Mouse (Mus musculus) forebrain, embryonic 13.5 days (tissue): Measurements from ENCODE around the gene Tenm4. TPM values are rescaled to one million over a fixed set of nuclear protein-coding genes. Genes with fewer than 3 reads are reported as not detected.

Experiments used
- ATAC-seq: fragments of 200-750 bp; cut with Nextera tagmentation; 2 replicates; pipeline ENCODE4 v1.8.0; 2017
- H3K27ac ChIP-seq: fragments of 300-500 bp; sonication (generic); 2 replicates; pipeline ENCODE4 v1.5.1; 2015; ENCODE audit warnings: inconsistent platforms, mild to moderate bottlenecking, moderate library complexity
- H3K27me3 ChIP-seq: fragments of 300-500 bp; sonication (generic); 2 replicates; pipeline ENCODE4 v1.6.1; 2015; ENCODE audit warnings: mild to moderate bottlenecking, inconsistent platforms
- H3K36me3 ChIP-seq: fragments of 300-500 bp; sonication (generic); 2 replicates; pipeline ENCODE4 v1.6.1; 2015; ENCODE audit warnings: mild to moderate bottlenecking, inconsistent platforms; ENCODE audit not compliant: poor library complexity, severe bottlenecking
- H3K4me1 ChIP-seq: fragments of 300-500 bp; sonication (generic); 2 replicates; pipeline ENCODE4 v1.6.1; 2015; ENCODE audit warnings: inconsistent platforms
- H3K4me2 ChIP-seq: fragments of 300-500 bp; sonication (generic); 2 replicates; pipeline ENCODE4 v1.6.1; 2015; ENCODE audit warnings: inconsistent platforms, mild to moderate bottlenecking, moderate library complexity
- H3K4me3 ChIP-seq: fragments of 300-500 bp; sonication (generic); 2 replicates; pipeline ENCODE4 v1.5.1; 2015; ENCODE audit warnings: mild to moderate bottlenecking, inconsistent platforms
- H3K9ac ChIP-seq: fragments of 300-500 bp; sonication (generic); 2 replicates; pipeline ENCODE4 v1.6.1; 2015; ENCODE audit warnings: mild to moderate bottlenecking, inconsistent platforms
- H3K9me3 ChIP-seq: fragments of 300-500 bp; sonication (generic); replicated peaks from 2 replicates; pipeline ENCODE4 v1.6.1; 2016; ENCODE audit warnings: inconsistent platforms
- WGBS: fragments of 180-500 bp; shearing (Covaris S2); methylation state at CpG from one replicate; pipeline ENCODE4 v1.1.7; 2015; 5-methylcytosine and 5-hydroxymethylcytosine counted together
- polyA plus RNA-seq: library from polyadenylated mRNA; unstranded; fragments of >200 nt; fragmentation: Nextera tagmentation; extraction: Ambion mirVana; gene quantifications from 2 replicates; pipeline ENCODE4 v1.2.1, GENCODE M21; 2015

Tenm4 gene
- polyA plus RNA-seq, 1 experiment from 2014 or later, result 73.6 TPM

- no peak overlapping the region for H3K27ac ChIP-seq
- no peaks in the 10 kb centered on the region for H3K27me3 ChIP-seq
- H3K9me3 ChIP-seq, result no peaks in the 10 kb centered on the region
- H3K4me1 ChIP-seq, result no peaks in the 10 kb centered on the region
- no peak for ATAC-seq
- no peak overlapping the region for H3K9ac ChIP-seq
- no peak overlapping the region for H3K4me3 ChIP-seq
- peaks cover 21% of the 10 kb centered on the region for H3K36me3 ChIP-seq
- 94% methylated on average over 1 of the region's 1 CpGs for WGBS
- H3K4me2 ChIP-seq, result no peak overlapping the region
These were observed 559.3 kb downstream of the Tenm4 start for GRCm38 (mm10) chr7:96730360-96730759.

GRCm38 (mm10) chr7:96731947-96732346, 560.9 kb downstream of the Tenm4 start:
- H3K4me1 ChIP-seq, result no peaks in the 10 kb centered on the region
- 87% methylated on average over 4 of the region's 4 CpGs for WGBS
- H3K36me3 ChIP-seq, result peaks cover 29% of the 10 kb centered on the region
- ATAC-seq, result no peak
- no peaks in the 10 kb centered on the region for H3K27me3 ChIP-seq
- no peak overlapping the region for H3K4me2 ChIP-seq
- no peak overlapping the region for H3K4me3 ChIP-seq
- no peaks in the 10 kb centered on the region for H3K9me3 ChIP-seq
- H3K9ac ChIP-seq, result no peak overlapping the region
- no peak overlapping the region for H3K27ac ChIP-seq

GRCm38 (mm10) chr7:96734315-96735058, 563.4 kb downstream of the Tenm4 start:
- no peaks in the 10 kb centered on the region for H3K9me3 ChIP-seq
- ATAC-seq, result no peak

GRCm38 (mm10) chr7:96740631-96741030, 569.6 kb downstream of the Tenm4 start:
- H3K36me3 ChIP-seq, result peaks cover 26% of the 10 kb centered on the region
- H3K4me1 ChIP-seq, result peaks cover 35% of the 10 kb centered on the region
- no peak overlapping the region for H3K4me3 ChIP-seq
- H3K9ac ChIP-seq, result no peak overlapping the region
- no peak for ATAC-seq
- H3K9me3 ChIP-seq, result no peaks in the 10 kb centered on the region
- H3K27me3 ChIP-seq, result no peaks in the 10 kb centered on the region
- H3K27ac ChIP-seq, result no peak overlapping the region
- no peak overlapping the region for H3K4me2 ChIP-seq
- WGBS, result 72% methylated on average over 6 of the region's 6 CpGs

More at GRCm38 (mm10) chr7:96734315-96735058, 563.4 kb downstream of the Tenm4 start:
- Histone ChIP-seq H3K9ac (no peak overlapping the region), H3K4me2 (no peak overlapping the region), H3K27me3 (no peaks in the 10 kb centered on the region), H3K4me1 (peaks cover 2% of the 10 kb centered on the region), H3K27ac (no peak overlapping the region), H3K4me3 (no peak overlapping the region), H3K36me3 (peaks cover 37% of the 10 kb centered on the region)
- 89% methylated on average over 7 of the region's 7 CpGs for WGBS

GRCm38 (mm10) chr7:96742221-96742620, 571.2 kb downstream of the Tenm4 start:
- peak overlapping the region; percentile 54 for H3K27ac ChIP-seq
- no peak overlapping the region for H3K9ac ChIP-seq
- H3K27me3 ChIP-seq, result no peaks in the 10 kb centered on the region
- H3K9me3 ChIP-seq, result no peaks in the 10 kb centered on the region
- H3K36me3 ChIP-seq, result peaks cover 11% of the 10 kb centered on the region
- no peak overlapping the region for H3K4me3 ChIP-seq
- WGBS, result 39% methylated on average over 7 of the region's 7 CpGs
- peaks cover 49% of the 10 kb centered on the region for H3K4me1 ChIP-seq
- H3K4me2 ChIP-seq, result no peak overlapping the region
- ATAC-seq, result no peak

- H3K27me3 ChIP-seq, result no peaks in the 10 kb centered on the region
- H3K9ac ChIP-seq, result no peak overlapping the region
- no peaks in the 10 kb centered on the region for H3K9me3 ChIP-seq
- H3K4me3 ChIP-seq, result no peak overlapping the region
- peak overlapping the region; percentile 77 for H3K27ac ChIP-seq
- peak; percentile 90 for ATAC-seq
- peaks cover 46% of the 10 kb centered on the region for H3K4me1 ChIP-seq
- 8% methylated on average over 6 of the region's 6 CpGs for WGBS
- no peaks in the 10 kb centered on the region for H3K36me3 ChIP-seq
- no peak overlapping the region; the same call in 1 of the 2 replicates for H3K4me2 ChIP-seq
These were observed 574.9 kb downstream of the Tenm4 start for GRCm38 (mm10) chr7:96745956-96746355.

GRCm38 (mm10) chr7:96746706-96747105, 575.7 kb downstream of the Tenm4 start:
- H3K4me2 ChIP-seq, result no peak overlapping the region
- no peaks in the 10 kb centered on the region for H3K9me3 ChIP-seq
- no peak overlapping the region for H3K4me3 ChIP-seq
- peak overlapping the region; percentile 14; the same call in 1 of the 2 replicates for H3K27ac ChIP-seq
- 49% methylated on average over 4 of the region's 4 CpGs for WGBS
- peaks cover 43% of the 10 kb centered on the region for H3K4me1 ChIP-seq
- ATAC-seq, result 0 out of 2 replicates have a peak, but pooled peaks have one; percentile 30
- no peak overlapping the region for H3K9ac ChIP-seq
- H3K27me3 ChIP-seq, result no peaks in the 10 kb centered on the region
- no peaks in the 10 kb centered on the region for H3K36me3 ChIP-seq

GRCm38 (mm10) chr7:96748538-96749045, 577.5 kb downstream of the Tenm4 start:
- no peak overlapping the region for H3K4me3 ChIP-seq
- no peak overlapping the region for H3K9ac ChIP-seq
- no peaks in the 10 kb centered on the region for H3K36me3 ChIP-seq
- no peaks in the 10 kb centered on the region for H3K9me3 ChIP-seq
- WGBS, result 74% methylated on average over 7 of the region's 7 CpGs
- no peak overlapping the region for H3K4me2 ChIP-seq
- ATAC-seq, result no peak
- H3K27ac ChIP-seq, result no peak overlapping the region
- peaks cover 39% of the 10 kb centered on the region for H3K4me1 ChIP-seq
- no peaks in the 10 kb centered on the region for H3K27me3 ChIP-seq

GRCm38 (mm10) chr7:96749753-96750152, 578.7 kb downstream of the Tenm4 start:
- 85% methylated on average over 8 of the region's 8 CpGs for WGBS

GRCm38 (mm10) chr7:96751236-96751635, 580.2 kb downstream of the Tenm4 start:
- no peak for ATAC-seq
- H3K4me3 ChIP-seq, result no peak overlapping the region
- no peak overlapping the region for H3K27ac ChIP-seq
- H3K9me3 ChIP-seq, result no peaks in the 10 kb centered on the region
- no peak overlapping the region for H3K9ac ChIP-seq
- no peaks in the 10 kb centered on the region for H3K36me3 ChIP-seq
- no peaks in the 10 kb centered on the region for H3K27me3 ChIP-seq
- peaks cover 42% of the 10 kb centered on the region for H3K4me1 ChIP-seq
- H3K4me2 ChIP-seq, result no peak overlapping the region
- WGBS, result 97% methylated on average over 2 of the region's 2 CpGs

More at GRCm38 (mm10) chr7:96749753-96750152, 578.7 kb downstream of the Tenm4 start:
- H3K36me3 ChIP-seq, result no peaks in the 10 kb centered on the region
- no peak overlapping the region for H3K4me3 ChIP-seq
- H3K27me3 ChIP-seq, result no peaks in the 10 kb centered on the region
- H3K9me3 ChIP-seq, result no peaks in the 10 kb centered on the region
- no peak overlapping the region for H3K4me2 ChIP-seq
- no peak overlapping the region for H3K9ac ChIP-seq
- no peak overlapping the region for H3K27ac ChIP-seq
- peaks cover 41% of the 10 kb centered on the region for H3K4me1 ChIP-seq
- no peak for ATAC-seq

- ATAC-seq, result no peak
- no peak overlapping the region for H3K9ac ChIP-seq
- H3K4me2 ChIP-seq, result no peak overlapping the region
- no peaks in the 10 kb centered on the region for H3K36me3 ChIP-seq
- H3K4me1 ChIP-seq, result peaks cover 47% of the 10 kb centered on the region
- 95% methylated on average over 2 of the region's 2 CpGs for WGBS
- no peak overlapping the region for H3K27ac ChIP-seq
- H3K9me3 ChIP-seq, result no peaks in the 10 kb centered on the region
- no peak overlapping the region for H3K4me3 ChIP-seq
- H3K27me3 ChIP-seq, result no peaks in the 10 kb centered on the region
These were observed 581.7 kb downstream of the Tenm4 start for GRCm38 (mm10) chr7:96752776-96753175.

- ATAC-seq, result no peak
- Histone ChIP-seq H3K9ac (no peak overlapping the region), H3K36me3 (no peaks in the 10 kb centered on the region), H3K4me1 (peaks cover 49% of the 10 kb centered on the region), H3K27me3 (no peaks in the 10 kb centered on the region), H3K4me2 (no peak overlapping the region), H3K27ac (no peak overlapping the region), H3K9me3 (no peaks in the 10 kb centered on the region), H3K4me3 (no peak overlapping the region)
- WGBS, result 43% methylated on average over 4 of the region's 4 CpGs
These were observed 582.5 kb downstream of the Tenm4 start for GRCm38 (mm10) chr7:96753335-96754095.
